Comparison of ENCODE assay signal across 20 mouse cellular contexts in genomic region chr13:10697146-10697545, GRCm38 (mm10).
"Had no signal": no experiment of that assay in that cellular context is flagged by ENCODE, and none has a peak within 500 bp of the region (broad histone marks: within the 10 kb centered on the region; RNA-seq: fewer than 3 reads in every experiment).

No protein-coding gene starts in this region.

- H3K36me3 ChIP-seq: kidney, embryonic 15.5 days; liver, embryonic 13.5 days; neural tube, embryonic 13.5 days; stomach, embryonic 15.5 days had no signal

- H3K9me3 ChIP-seq: kidney, embryonic 15.5 days; liver, embryonic 13.5 days; neural tube, embryonic 13.5 days; stomach, embryonic 15.5 days had no signal

- H3K27ac ChIP-seq: kidney, embryonic 15.5 days; left cerebral cortex, adult 2 months; liver, embryonic 13.5 days; neural tube, embryonic 13.5 days; stomach, embryonic 15.5 days had no signal

- H3K4me2 ChIP-seq: kidney, embryonic 15.5 days; liver, embryonic 13.5 days; midbrain, embryonic 11.5 days; neural tube, embryonic 13.5 days; stomach, embryonic 15.5 days had no signal

- ATAC-seq: midbrain, embryonic 16.5 days had no signal

- H3K4me1 ChIP-seq: kidney, embryonic 15.5 days; liver, embryonic 13.5 days; neural tube, embryonic 13.5 days; stomach, embryonic 15.5 days had no signal

- DNase-seq: kidney, postnatal 10 days; kidney, postnatal 36 days; layer of hippocampus, postnatal 36 days; liver, embryonic 13.5 days; lung, adult 2 months; lung, postnatal 14 days; lung, postnatal 4 days; retina, postnatal 1 day; right cerebral cortex, postnatal 25 days; spleen, adult 18-20 months; thymus, adult 2 months; thymus, postnatal 14 days; thymus, postnatal 4 days had no signal

- H3K27me3 ChIP-seq: kidney, embryonic 15.5 days; liver, embryonic 13.5 days; neural tube, embryonic 13.5 days; stomach, embryonic 15.5 days had no signal

- H3K9ac ChIP-seq: kidney, embryonic 15.5 days; liver, embryonic 13.5 days; neural tube, embryonic 13.5 days; stomach, embryonic 15.5 days had no signal

- H3K4me3 ChIP-seq: kidney, embryonic 15.5 days; left cerebral cortex, adult 2 months; liver, embryonic 13.5 days; myocyte; neural tube, embryonic 13.5 days; stomach, embryonic 15.5 days had no signal
